Mouse (Mus musculus): ENCODE measurements around the gene Nlrp9a. TPM values are rescaled to one million over a fixed set of nuclear protein-coding genes. Genes with fewer than 3 reads are reported as not detected.

Gene Nlrp9a
- not detected for polyA plus RNA-seq (2017; shearing (Covaris generic))

DNA sequence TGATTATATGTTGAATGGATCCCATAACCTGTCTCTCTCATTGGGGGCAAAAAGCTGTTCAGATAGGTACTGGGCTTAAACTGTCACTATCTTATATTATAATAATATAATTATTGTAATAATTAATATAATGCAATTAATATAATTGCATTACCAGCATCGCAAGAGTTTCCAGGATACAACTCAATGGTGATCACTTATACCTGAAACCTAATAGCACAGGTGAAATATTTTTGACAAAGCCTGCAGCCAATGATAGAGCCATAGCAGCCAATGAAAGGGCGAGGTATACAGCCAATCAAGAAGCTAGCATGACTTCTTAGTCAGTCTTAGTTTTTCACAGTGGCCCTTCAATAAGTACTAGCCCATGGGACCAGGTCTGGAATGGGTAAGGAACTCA is at the start of gene Nlrp9a:
TSS of gene Nlrp9a (plus strand) at position 301 of the 400 bp plus-strand sequence.

GRCm38 (mm10) chr7:26618364-26618763 is 83.5 kb downstream of the Nlrp9a start, which contains the start of gene Vmn1r185:
Gene Vmn1r185 (minus strand): TSS chr7:26618464.

Other genes with a start within 250 kb of the Nlrp9a start
- not detected for gene Cyp2a4, start 227.9 kb upstream of the Nlrp9a start, polyA plus RNA-seq (2017; shearing (Covaris generic))
- gene Nlrp9c, start 131.3 kb upstream of the Nlrp9a start, polyA plus RNA-seq (2017; shearing (Covaris generic)): not detected
- not detected for gene Nlrp4a, start 99.9 kb upstream of the Nlrp9a start, polyA plus RNA-seq (2017; shearing (Covaris generic))
- 0.07 TPM for gene Vmn1r185, start 83.4 kb downstream of the Nlrp9a start, polyA plus RNA-seq (2017; shearing (Covaris generic))
- not detected for gene Cyp2b23, start 151.4 kb downstream of the Nlrp9a start, polyA plus RNA-seq (2017; shearing (Covaris generic))
- not detected for gene Cyp2b19, start 222.1 kb downstream of the Nlrp9a start, polyA plus RNA-seq (2017; shearing (Covaris generic))

Measured in CD4-positive, CD25-positive, alpha-beta regulatory T cell, adult 9 weeks (primary cell).